Mouse (Mus musculus): ENCODE measurements at regions not wholly inside any gene's neighbourhood (a gene's known extent, or its start where the extent isn't known, plus 50 kb on each side); places are given as distances from the start of the nearest gene placed in this dataset.

DNA sequence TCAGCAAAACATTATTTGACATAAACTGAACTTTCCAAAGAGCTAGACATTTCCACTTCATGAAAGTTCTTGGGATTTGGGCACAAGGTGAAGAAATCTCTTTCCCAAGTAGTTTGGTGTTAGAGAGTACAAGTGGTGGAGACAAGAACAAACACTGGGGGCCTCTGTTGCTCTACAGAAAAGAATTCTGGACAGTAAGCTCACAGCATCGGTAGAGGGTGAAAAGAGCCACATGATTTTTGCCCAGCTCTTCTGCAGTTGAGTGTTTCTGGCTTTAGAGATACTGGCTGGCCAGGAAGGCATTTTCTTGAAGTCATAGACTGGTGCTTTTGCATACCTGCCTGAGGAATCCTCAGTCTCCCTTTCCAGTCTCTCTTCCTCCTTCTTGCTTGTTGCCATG is 127.8 kb downstream of the Stk31 start:
- Histone ChIP-seq H3K27me3 (replicated peaks; ENCODE audit: control insufficient read depth, insufficient read depth, low read length) (no peaks in the 10 kb centered on the region), H3K4me1 (ENCODE audit: control insufficient read depth, insufficient read depth, low read length) (no peaks in the 10 kb centered on the region), H3K4me2 (ENCODE audit: low read depth, low read length) (no peak overlapping the region), H3K4me3 (ENCODE audit: low read depth, low read length) (no peak overlapping the region), H3K9me3 (ENCODE audit: control insufficient read depth, low read length) (no peaks in the 10 kb centered on the region), H3K27ac (replicated peaks; ENCODE audit: low read depth, low read length) (no peak overlapping the region), H3K9ac (ENCODE audit: low read depth, low read length) (no peak overlapping the region), H3K36me3 (ENCODE audit: control insufficient read depth, insufficient read depth, low read length) (no peaks in the 10 kb centered on the region)
- 17% methylated on average over 1 of the region's 1 CpGs for WGBS
- ATAC-seq (ENCODE audit: low read depth) (no peak), DNase-seq (ENCODE audit: low spot score) (peak; percentile 30)

DNA sequence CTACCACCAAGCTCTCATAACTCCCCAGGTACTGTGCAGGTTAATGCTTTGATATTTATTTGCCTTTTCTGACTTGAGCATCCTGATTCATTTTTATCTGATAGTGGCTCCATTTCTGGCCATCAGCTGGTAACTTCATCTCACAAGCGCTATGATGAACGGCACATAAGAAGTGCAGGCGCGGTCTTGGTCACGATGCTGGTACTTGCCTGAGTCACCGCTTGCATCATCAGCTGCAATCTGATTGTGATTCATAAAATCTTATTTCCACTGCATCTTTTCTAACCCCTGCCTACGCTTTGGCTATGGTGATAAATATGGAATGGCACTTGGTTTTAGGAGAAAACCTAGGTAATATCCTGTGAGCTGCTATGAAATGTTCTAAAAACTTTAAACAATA is 128.3 kb downstream of the Stk31 start:
- WGBS, result 88% methylated on average over 7 of the region's 7 CpGs
- H3K4me2 ChIP-seq (ENCODE audit: low read depth, low read length), result no peak overlapping the region
- H3K9ac ChIP-seq (ENCODE audit: low read depth, low read length), result no peak overlapping the region
- no peaks in the 10 kb centered on the region for H3K4me1 ChIP-seq (ENCODE audit: control insufficient read depth, insufficient read depth, low read length)
- H3K9me3 ChIP-seq (ENCODE audit: control insufficient read depth, low read length), result no peaks in the 10 kb centered on the region
- no peaks in the 10 kb centered on the region for H3K36me3 ChIP-seq (ENCODE audit: control insufficient read depth, insufficient read depth, low read length)
- no peak for DNase-seq (ENCODE audit: low spot score)
- ATAC-seq (ENCODE audit: low read depth), result no peak
- H3K27me3 ChIP-seq (replicated peaks; ENCODE audit: control insufficient read depth, insufficient read depth, low read length), result no peaks in the 10 kb centered on the region
- H3K4me3 ChIP-seq (ENCODE audit: low read depth, low read length), result no peak overlapping the region
- no peak overlapping the region for H3K27ac ChIP-seq (replicated peaks; ENCODE audit: low read depth, low read length)

DNA sequence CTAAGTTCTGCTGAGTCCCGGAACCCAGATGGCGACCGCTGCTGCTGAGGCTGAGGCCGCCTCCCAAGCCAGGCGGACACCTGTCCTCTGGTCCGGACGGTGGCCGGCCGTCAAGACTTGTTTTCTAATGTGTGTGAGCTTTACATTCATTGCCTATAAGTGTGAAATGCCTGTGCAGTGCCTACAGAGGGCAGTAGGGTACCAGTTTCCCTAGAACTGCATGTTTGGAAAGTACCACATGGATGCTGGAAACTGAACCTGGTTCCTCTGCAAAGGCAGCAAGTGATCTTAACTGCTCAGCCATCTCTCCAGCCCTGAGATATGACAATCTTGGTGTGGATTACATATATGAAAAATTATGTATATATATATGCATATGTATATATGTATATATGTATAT is 138.6 kb downstream of the Stk31 start:
- no peak for DNase-seq (ENCODE audit: low spot score)
- WGBS, result 96% methylated on average over 6 of the region's 9 CpGs
- Histone ChIP-seq H3K27me3 (replicated peaks; ENCODE audit: control insufficient read depth, insufficient read depth, low read length) (no peaks in the 10 kb centered on the region), H3K27ac (replicated peaks; ENCODE audit: low read depth, low read length) (no peak overlapping the region), H3K4me2 (ENCODE audit: low read depth, low read length) (no peak overlapping the region), H3K36me3 (ENCODE audit: control insufficient read depth, insufficient read depth, low read length) (no peaks in the 10 kb centered on the region), H3K4me3 (ENCODE audit: low read depth, low read length) (no peak overlapping the region), H3K9ac (ENCODE audit: low read depth, low read length) (no peak overlapping the region), H3K4me1 (ENCODE audit: control insufficient read depth, insufficient read depth, low read length) (no peaks in the 10 kb centered on the region), H3K9me3 (ENCODE audit: control insufficient read depth, low read length) (no peaks in the 10 kb centered on the region)
- no peak for ATAC-seq (ENCODE audit: low read depth)

DNA sequence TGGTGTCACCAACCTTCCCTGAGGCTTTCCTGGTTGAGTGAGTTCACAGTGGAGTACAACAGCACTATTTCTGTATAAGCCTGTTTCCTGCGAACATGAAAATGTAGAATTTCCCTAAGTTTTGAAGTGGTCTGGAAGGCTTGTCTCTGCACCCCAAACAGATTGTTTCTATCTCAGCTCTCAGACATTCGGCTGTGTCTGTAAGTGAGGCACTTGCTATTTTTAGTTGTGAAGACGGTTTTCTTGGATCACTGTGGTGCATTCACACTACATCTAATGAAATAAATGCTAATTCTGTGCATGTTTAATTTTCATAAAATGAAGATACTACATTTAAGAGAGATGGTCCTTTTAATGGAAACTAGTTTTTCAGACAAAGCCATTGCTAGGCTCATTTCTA is 139.1 kb downstream of the Stk31 start:
- DNase-seq (ENCODE audit: low spot score) (no peak), ATAC-seq (ENCODE audit: low read depth) (no peak)
- Histone ChIP-seq H3K27me3 (replicated peaks; ENCODE audit: control insufficient read depth, insufficient read depth, low read length) (no peaks in the 10 kb centered on the region), H3K9ac (ENCODE audit: low read depth, low read length) (no peak overlapping the region), H3K4me2 (ENCODE audit: low read depth, low read length) (no peak overlapping the region), H3K36me3 (ENCODE audit: control insufficient read depth, insufficient read depth, low read length) (no peaks in the 10 kb centered on the region), H3K4me3 (ENCODE audit: low read depth, low read length) (no peak overlapping the region), H3K27ac (replicated peaks; ENCODE audit: low read depth, low read length) (no peak overlapping the region), H3K4me1 (ENCODE audit: control insufficient read depth, insufficient read depth, low read length) (no peaks in the 10 kb centered on the region), H3K9me3 (ENCODE audit: control insufficient read depth, low read length) (no peaks in the 10 kb centered on the region)
- whole genome bisulfite sequencing, result 72% methylated on average over 3 of the region's 3 CpGs

DNA sequence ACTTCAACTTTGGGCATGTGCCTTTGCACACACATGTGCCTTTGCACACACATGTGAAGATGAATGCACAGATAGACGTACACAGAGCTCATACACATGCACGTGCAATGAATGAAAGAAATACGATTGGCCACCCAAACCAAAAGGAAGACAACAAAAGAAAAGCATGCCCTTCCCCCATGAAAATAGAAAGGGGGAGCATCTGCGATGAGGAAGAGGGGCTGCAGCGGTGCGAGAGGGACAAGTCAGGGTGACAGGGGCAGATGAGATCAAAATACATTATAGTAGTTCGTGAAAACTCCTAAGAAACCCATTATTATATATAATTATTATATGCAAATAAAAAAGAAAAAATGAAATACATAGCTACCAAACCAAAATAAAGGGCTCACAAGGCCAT is 149.5 kb downstream of the Stk31 start:
- Histone ChIP-seq H3K27me3 (replicated peaks; ENCODE audit: control insufficient read depth, insufficient read depth, low read length) (no peaks in the 10 kb centered on the region), H3K4me2 (ENCODE audit: low read depth, low read length) (no peak overlapping the region), H3K36me3 (ENCODE audit: control insufficient read depth, insufficient read depth, low read length) (no peaks in the 10 kb centered on the region), H3K4me3 (ENCODE audit: low read depth, low read length) (no peak overlapping the region), H3K9me3 (ENCODE audit: control insufficient read depth, low read length) (0 out of 2 replicates have a peak, but pooled peaks cover 7% of the 10 kb centered on the region), H3K9ac (ENCODE audit: low read depth, low read length) (no peak overlapping the region), H3K27ac (replicated peaks; ENCODE audit: low read depth, low read length) (no peak overlapping the region), H3K4me1 (ENCODE audit: control insufficient read depth, insufficient read depth, low read length) (no peaks in the 10 kb centered on the region)
- no peak for DNase-seq (ENCODE audit: low spot score)
- ATAC-seq (ENCODE audit: low read depth), result no peak
- 92% methylated on average over 7 of the region's 7 CpGs for WGBS

DNA sequence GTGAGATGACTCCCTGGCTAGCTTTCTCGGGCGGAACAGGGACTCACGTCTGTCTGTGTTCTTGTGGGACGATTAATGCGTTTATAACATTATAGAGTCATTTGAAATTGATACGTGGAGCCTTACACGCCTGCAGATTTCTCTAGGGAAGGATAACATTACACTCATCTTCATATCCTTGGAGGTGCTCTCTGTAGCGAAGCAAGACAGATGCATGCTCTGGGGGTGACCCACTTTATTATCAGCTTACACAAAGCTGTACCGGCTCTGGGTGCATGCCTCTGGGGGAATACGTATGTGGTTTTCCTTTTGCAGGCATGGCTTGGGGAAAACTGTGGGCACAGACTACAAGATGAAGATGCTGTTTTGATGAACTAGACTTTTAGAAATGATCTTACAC is 159.7 kb downstream of the Stk31 start:
- WGBS, result 54% methylated on average over 10 of the region's 10 CpGs
- DNase-seq (ENCODE audit: low spot score), result peak; percentile 14
- no peak overlapping the region for H3K9ac ChIP-seq (ENCODE audit: low read depth, low read length)
- ATAC-seq (ENCODE audit: low read depth), result peak; percentile 57; the same call in 1 of the 2 replicates
- no peak overlapping the region for H3K4me2 ChIP-seq (ENCODE audit: low read depth, low read length)
- no peaks in the 10 kb centered on the region for H3K27me3 ChIP-seq (replicated peaks; ENCODE audit: control insufficient read depth, insufficient read depth, low read length)
- H3K36me3 ChIP-seq (ENCODE audit: control insufficient read depth, insufficient read depth, low read length), result no peaks in the 10 kb centered on the region
- H3K4me3 ChIP-seq (ENCODE audit: low read depth, low read length), result no peak overlapping the region
- H3K9me3 ChIP-seq (ENCODE audit: control insufficient read depth, low read length), result no peaks in the 10 kb centered on the region
- H3K27ac ChIP-seq (replicated peaks; ENCODE audit: low read depth, low read length), result no peak overlapping the region
- no peaks in the 10 kb centered on the region for H3K4me1 ChIP-seq (ENCODE audit: control insufficient read depth, insufficient read depth, low read length)

DNA sequence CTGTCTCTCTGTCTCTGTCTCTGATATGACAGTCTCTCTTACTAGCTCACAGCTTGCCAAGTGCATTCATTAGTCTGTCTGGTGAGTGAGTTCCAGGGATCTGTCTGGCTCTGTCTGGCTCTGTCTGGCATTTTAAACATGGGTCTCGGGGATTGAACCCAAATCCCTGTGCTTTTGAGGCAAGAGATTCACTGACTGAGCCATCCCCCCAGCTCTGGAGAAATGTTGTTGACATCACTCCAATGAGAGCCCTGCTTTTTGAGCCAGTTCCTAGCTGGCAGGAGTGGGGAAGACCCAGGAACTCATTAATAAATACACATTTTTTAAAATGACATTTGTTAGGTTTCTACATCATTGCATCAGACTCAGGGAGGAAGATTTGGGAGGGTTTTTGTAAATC is 163.1 kb downstream of the Stk31 start:
- no peaks in the 10 kb centered on the region for H3K36me3 ChIP-seq (ENCODE audit: control insufficient read depth, insufficient read depth, low read length)
- H3K27ac ChIP-seq (replicated peaks; ENCODE audit: low read depth, low read length), result no peak overlapping the region
- no peak for ATAC-seq (ENCODE audit: low read depth)
- H3K4me2 ChIP-seq (ENCODE audit: low read depth, low read length), result no peak overlapping the region
- H3K9me3 ChIP-seq (ENCODE audit: control insufficient read depth, low read length), result no peaks in the 10 kb centered on the region
- WGBS, result 67% methylated on average over 1 of the region's 1 CpGs
- no peak overlapping the region for H3K9ac ChIP-seq (ENCODE audit: low read depth, low read length)
- no peak for DNase-seq (ENCODE audit: low spot score)
- H3K4me3 ChIP-seq (ENCODE audit: low read depth, low read length), result no peak overlapping the region
- no peaks in the 10 kb centered on the region for H3K27me3 ChIP-seq (replicated peaks; ENCODE audit: control insufficient read depth, insufficient read depth, low read length)
- H3K4me1 ChIP-seq (ENCODE audit: control insufficient read depth, insufficient read depth, low read length), result no peaks in the 10 kb centered on the region

DNA sequence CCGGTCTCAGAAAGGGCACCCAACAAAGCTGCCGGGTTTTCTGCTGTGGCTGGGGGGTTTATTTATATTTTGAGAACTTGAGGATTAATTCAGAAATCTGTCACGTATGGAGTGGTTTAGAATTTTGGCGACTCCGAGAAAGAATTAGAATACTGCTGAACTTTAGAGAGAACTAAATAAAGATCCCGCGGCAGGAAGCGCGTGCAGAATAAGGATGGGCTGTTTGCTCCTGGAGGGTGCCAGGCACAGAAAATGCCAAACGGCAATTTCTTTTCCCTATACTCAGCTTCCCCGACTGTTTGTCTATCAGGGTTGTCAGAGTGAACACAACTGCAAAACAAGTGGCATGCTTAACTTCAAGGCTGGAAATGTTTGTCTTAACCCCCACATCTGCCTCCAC is 163.7 kb downstream of the Stk31 start:
- Histone ChIP-seq H3K27ac (replicated peaks; ENCODE audit: low read depth, low read length) (no peak overlapping the region), H3K4me3 (ENCODE audit: low read depth, low read length) (no peak overlapping the region), H3K4me1 (ENCODE audit: control insufficient read depth, insufficient read depth, low read length) (no peaks in the 10 kb centered on the region), H3K36me3 (ENCODE audit: control insufficient read depth, insufficient read depth, low read length) (no peaks in the 10 kb centered on the region), H3K4me2 (ENCODE audit: low read depth, low read length) (no peak overlapping the region), H3K9me3 (ENCODE audit: control insufficient read depth, low read length) (no peaks in the 10 kb centered on the region), H3K9ac (ENCODE audit: low read depth, low read length) (no peak overlapping the region), H3K27me3 (replicated peaks; ENCODE audit: control insufficient read depth, insufficient read depth, low read length) (no peaks in the 10 kb centered on the region)
- no peak for DNase-seq (ENCODE audit: low spot score)
- 88% methylated on average over 11 of the region's 11 CpGs for WGBS
- ATAC-seq (ENCODE audit: low read depth), result no peak

DNA sequence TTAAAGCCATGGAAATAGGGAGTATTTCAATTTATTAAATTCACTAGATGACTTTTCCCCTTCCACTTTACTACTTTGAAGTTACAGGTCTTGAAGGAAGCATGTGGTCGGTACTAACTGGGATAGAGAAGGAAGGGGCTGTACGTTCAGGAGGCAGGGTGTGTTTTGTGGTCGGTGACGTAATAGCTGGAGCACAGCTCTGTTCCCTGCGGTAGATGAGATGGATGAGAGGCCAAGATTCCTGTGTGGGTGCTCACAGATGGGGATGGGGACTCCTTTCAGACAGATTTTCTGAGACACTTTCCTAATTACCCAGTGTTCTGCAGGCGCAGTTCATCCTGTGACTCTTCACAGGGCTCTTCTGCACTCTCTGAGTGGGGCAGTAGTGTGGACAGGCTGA is 182.9 kb downstream of the Stk31 start:
- Histone ChIP-seq H3K27me3 (replicated peaks; ENCODE audit: control insufficient read depth, insufficient read depth, low read length) (no peaks in the 10 kb centered on the region), H3K9me3 (ENCODE audit: control insufficient read depth, low read length) (no peaks in the 10 kb centered on the region), H3K4me2 (ENCODE audit: low read depth, low read length) (no peak overlapping the region), H3K4me1 (ENCODE audit: control insufficient read depth, insufficient read depth, low read length) (no peaks in the 10 kb centered on the region), H3K36me3 (ENCODE audit: control insufficient read depth, insufficient read depth, low read length) (no peaks in the 10 kb centered on the region), H3K9ac (ENCODE audit: low read depth, low read length) (no peak overlapping the region), H3K4me3 (ENCODE audit: low read depth, low read length) (no peak overlapping the region), H3K27ac (replicated peaks; ENCODE audit: low read depth, low read length) (no peak overlapping the region)
- ATAC-seq (ENCODE audit: low read depth) (no peak), DNase-seq (ENCODE audit: low spot score) (peak; percentile 29)
- 68% methylated on average over 6 of the region's 6 CpGs for WGBS

Measured in embryonic facial prominence, embryonic 14.5 days (tissue).